Mouse (Mus musculus) mouse trophoblast stem cell (cell line): ENCODE measurements around the gene Gm13420.
"Not testable (repeated sequence)": the region's sequence is repeated elsewhere in the genome, so short reads cannot be mapped to it uniquely, and the experiment has no call there.

Source experiments
- in situ Hi-C, 2 experiments: fragments of 300-500 bp; cut with MseI, MboI; formaldehyde crosslinking; loops; 2 replicates in 1 of 2; 3 replicates in 1 of 2; pipeline ENCODE4 v1.15.1; 2025

Gm13420 gene

GRCm38 (mm10) chr2:29751497-29751896 lies at the start of gene Gm13420:
Gm13420 (minus strand) TSS chr2:29751685.
- in situ Hi-C loops: no loop called here

DNA sequence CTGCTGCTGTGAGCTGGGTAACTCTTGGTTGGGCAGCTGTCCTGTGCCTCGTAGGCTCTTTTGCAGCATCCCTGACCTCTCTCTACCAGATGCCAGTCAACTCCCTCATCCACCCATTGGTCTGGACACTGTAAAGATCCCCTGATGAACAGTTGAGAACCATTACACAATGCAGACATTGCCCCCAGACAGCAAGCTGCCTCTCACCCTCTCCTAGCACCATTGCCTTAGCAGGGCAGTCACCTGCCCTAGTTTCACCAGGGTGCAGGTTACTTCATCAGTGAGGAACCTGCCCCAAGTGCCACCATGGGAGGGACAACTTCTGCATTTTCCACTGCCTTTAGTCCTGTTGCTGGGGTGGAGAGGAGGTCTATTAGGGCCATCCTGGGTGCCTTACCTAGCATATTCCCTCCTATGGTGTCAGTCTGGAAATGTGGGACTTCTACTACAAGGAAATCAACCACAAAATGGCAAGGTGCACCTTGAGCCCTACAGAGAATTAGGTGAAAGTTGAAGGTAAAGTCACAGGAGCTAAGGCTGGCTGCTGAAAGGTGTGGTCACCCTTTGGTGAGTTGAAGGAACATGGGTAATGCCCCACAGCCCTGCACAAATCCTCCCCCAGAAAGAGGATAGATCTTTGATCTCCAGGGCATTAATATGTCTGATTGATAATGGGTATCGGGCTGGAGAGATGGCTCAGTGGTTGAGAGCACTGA lies 41.4 kb upstream of the Gm13420 start:
- in situ Hi-C loops: no loop called here

GRCm38 (mm10) chr2:29787937-29788681 lies 36.6 kb upstream of the Gm13420 start, which contains the start of gene Trub2:
Trub2 (minus strand) TSS chr2:29788502.
- in situ Hi-C loops: no loop called here

- in situ Hi-C loops: no loop called here
These were observed 35.8 kb upstream of the Gm13420 start, which contains the start of gene Coq4 for GRCm38 (mm10) chr2:29787104-29787917. Coq4 (plus strand) TSS chr2:29787493.

- in situ Hi-C loops: no loop called here
These were observed 32.8 kb upstream of the Gm13420 start for GRCm38 (mm10) chr2:29784290-29784689.

GRCm38 (mm10) chr2:29781256-29781655 lies 29.8 kb upstream of the Gm13420 start:
- in situ Hi-C loops: not testable (repeated sequence)

- in situ Hi-C loops: no loop called here
These were observed 21.8 kb upstream of the Gm13420 start for GRCm38 (mm10) chr2:29773323-29773722.

- in situ Hi-C loops: no loop called here
These were observed 20.4 kb upstream of the Gm13420 start for GRCm38 (mm10) chr2:29771611-29772461.

- in situ Hi-C loops: no loop called here
These were observed 18.7 kb upstream of the Gm13420 start for GRCm38 (mm10) chr2:29770162-29770561.

DNA sequence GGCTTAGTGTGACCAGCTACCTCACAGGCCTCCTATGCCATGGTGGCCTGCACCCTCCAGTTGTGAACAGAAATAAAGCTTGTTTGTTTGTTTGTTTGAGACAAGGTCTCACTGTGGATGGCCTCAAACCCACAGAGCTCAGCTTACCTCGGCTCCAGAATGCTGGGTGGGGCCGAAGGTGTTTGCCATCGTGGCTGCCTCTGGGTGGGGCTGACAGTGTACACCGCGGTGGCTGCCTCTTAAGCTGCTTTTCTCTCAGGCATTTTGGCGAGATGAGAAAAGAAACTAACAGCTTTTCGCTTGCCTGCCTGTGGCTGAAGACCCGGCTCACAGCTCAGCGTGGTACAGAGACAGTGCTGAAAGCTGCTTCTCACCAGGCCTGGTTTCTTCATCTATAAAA lies 17.4 kb upstream of the Gm13420 start:
- in situ Hi-C loops: no loop called here

GRCm38 (mm10) chr2:29767976-29768709 lies 16.7 kb upstream of the Gm13420 start:
- in situ Hi-C loops: no loop called here

DNA sequence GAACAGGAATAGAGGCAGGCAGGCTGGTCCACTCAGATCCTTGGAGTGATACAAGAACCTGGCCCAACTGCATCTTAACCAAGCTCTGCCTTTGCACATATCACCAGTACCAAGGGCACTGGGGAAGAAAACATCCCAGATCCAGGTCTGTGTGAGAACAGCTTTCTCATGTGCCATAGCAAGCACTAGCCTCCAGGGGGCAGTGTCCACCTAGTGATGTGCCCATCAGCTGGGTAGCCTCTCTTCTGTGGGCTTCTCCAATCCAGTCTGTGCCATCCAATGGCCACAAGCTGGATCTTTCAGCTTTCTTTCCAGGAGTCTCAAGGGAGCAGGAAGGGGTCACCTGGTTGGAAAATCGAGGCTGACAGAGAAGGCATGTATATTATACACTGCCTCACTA lies 13.3 kb upstream of the Gm13420 start:
- in situ Hi-C loops: no loop called here

DNA sequence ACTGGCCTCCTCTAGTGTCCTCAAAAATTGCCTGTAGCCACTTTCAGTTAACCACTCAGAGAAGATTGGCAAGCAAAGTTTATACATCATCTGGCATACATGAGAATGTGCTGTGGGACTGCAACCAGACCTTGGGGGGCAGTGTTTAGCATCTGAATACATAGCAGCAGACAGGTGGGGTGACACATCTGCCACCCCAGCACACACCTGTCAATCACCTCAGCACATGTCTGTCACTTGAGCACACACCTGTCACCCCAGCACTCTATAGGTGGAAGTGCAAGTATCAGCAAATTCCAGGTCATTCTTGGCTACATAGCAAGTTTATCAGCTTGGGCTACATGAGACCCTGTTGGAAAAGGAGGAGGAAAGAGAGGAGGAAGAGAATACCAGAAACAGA lies 4.2 kb upstream of the Gm13420 start:
- in situ Hi-C loops: no loop called here

DNA sequence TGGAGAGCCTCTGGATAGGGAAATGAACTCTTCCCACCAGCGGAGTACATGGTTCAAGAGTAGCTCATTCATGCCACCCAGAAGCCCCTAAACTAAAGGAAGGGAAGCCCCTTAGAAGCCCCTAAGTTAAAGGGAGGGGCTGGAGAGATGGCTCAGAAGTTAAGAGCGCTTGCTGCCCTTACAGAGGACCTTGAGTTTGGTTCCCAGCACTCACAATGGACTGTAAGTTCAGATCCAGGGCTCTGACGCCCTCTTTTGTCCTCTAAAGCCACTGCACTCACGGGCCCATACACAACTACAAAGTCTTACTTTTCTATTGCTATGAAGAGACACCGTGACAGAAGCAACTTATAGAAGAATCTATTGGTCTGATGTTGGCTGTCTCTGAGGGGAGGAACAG lies 912 bp upstream of the Gm13420 start:
- in situ Hi-C loops: no loop called here

DNA sequence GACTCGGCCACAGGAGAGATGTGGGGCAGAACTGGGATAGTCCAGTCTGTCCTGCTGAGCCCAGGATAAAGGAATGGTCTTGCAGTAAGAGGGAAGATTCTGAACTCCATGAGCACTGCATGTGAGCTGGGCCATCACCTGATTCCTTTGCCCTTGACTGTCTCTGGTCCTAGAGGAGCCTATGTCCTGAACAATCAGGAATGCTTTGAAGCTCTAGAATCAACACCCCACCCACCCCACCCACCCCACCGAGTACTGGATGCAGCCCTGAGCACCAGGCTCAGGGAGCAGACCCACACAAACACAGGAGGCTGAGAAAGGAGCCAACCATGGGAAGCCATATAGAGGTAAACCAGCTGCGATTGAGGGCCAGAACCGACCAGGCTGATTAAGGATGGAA lies 3.0 kb downstream of the Gm13420 start:
- in situ Hi-C loops: no loop called here

GRCm38 (mm10) chr2:29747852-29748251 lies 3.6 kb downstream of the Gm13420 start:
- in situ Hi-C loops: no loop called here

DNA sequence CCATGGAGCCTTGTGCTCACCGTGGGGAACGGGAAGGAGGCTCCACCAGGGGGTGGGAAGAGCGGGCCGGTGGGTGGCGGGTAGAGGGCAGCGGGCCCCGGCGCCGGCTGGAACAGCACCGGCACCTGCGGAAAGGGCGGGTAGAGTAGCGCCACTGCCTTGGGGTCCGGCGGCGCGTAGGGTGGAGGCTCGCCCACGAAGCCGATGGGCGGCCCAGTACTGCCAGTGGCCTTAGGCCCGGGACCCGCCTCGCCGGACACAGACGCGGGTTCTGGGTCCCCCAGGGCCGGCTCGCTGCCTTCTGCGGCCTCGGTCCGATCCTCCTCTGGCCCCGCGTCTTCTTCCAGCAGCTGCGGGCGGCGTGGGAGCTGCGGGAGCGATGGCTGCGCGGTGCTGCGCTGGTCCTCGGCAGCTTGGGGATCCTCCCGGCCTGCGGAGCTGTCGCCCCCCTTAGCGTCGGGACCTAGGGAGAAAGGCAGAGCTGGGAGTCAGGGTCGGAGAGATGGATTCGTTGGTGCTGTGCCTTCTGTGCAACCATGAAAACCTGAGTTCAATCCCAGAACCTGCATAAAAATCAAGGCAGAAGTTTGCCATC lies 4.2 kb downstream of the Gm13420 start:
- in situ Hi-C loops: no loop called here

DNA sequence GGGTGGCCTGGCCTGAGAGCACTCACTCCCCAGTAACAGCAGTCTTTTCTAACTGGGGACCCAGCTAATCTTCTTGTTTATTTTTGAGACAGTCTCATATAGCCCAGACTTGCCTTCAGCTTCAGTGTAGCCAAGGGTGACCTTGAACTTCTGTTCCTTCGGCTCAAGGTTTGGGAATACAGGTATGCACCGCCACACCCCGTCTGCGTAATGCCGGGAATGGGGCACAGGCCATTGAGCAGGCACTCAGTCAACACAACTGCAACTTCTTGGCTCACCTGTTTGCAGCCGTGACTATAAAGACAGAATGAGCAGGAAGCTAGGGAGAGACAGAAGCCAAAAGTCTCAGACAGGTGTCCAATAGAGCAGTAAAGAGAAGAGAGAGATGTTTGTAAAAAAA lies 7.2 kb downstream of the Gm13420 start:
- in situ Hi-C loops: no loop called here

DNA sequence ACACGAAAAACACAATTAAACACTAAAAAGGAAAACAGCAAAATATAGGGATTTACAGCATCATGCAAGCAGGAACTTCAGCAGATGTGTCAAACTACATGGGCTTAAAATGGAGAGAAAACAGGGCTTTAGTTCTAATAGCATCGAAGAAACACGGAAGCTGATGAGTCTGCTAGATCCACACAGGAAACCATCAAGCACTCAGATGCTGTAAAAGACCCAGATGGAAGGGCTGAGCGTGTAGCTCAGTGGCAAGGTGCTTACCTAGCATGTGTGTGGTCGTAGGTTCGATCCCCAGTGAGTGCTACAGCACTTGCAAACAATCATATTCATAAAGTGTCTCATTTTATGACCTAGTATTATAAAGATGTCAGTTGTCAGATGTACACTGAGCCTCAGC lies 10.3 kb downstream of the Gm13420 start:
- in situ Hi-C loops: no loop called here

GRCm38 (mm10) chr2:29739368-29739767 lies 12.1 kb downstream of the Gm13420 start:
- in situ Hi-C loops: no loop called here
